Mouse (Mus musculus): ENCODE measurements around the gene Bmp3. TPM values are rescaled to one million over a fixed set of nuclear protein-coding genes. Genes with fewer than 3 reads are reported as not detected.

Gene Bmp3
- total and polyA plus RNA-seq, 2 experiments from 2014 or later = 1.7 to 4.5 TPM

DNA sequence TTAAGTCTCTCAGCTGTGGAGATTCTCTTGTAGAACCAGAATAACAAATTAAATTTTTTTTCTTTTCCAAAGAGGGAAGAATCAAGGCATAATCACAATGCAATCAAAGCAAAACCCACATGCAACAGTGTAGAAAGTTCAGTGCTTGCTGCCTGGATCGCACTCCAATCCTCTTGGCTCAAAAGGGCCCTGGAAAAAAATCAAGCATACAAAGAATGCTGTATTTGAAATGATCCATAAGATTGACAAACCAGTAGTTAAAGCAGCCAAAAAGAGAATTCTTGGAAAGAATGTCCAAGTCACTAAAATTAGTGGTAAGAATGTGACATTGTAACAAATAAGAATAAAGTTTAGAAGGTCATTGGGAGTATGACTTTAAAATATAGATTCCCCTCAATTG lies 38.9 kb upstream of the Bmp3 start:
- whole genome bisulfite sequencing = 90% methylated on average over 1 of the region's 1 CpGs
- H3K4me1 ChIP-seq (ENCODE audit: insufficient read depth, low read length) = no peaks in the 10 kb centered on the region
- no peak overlapping the region for H3K27ac ChIP-seq (ENCODE audit: low read depth, low read length)
- H3K9me3 ChIP-seq (ENCODE audit: low read length) = no peaks in the 10 kb centered on the region
- H3K4me2 ChIP-seq (ENCODE audit: low read depth, low read length, poor library complexity, severe bottlenecking) = no peak overlapping the region
- no peak for DNase-seq (ENCODE audit: low spot score)
- ATAC-seq (ENCODE audit: low FRiP score) = no peak
- TF ChIP-seq CTCF (IDR thresholded peaks at IDR 0.05) = no peak
- H3K4me3 ChIP-seq (ENCODE audit: low read depth, low read length) = no peak overlapping the region
- no peak overlapping the region for H3K9ac ChIP-seq (replicated peaks; ENCODE audit: low read length, poor library complexity, severe bottlenecking)
- no peaks in the 10 kb centered on the region for H3K27me3 ChIP-seq (ENCODE audit: insufficient read depth, low read length)
- H3K36me3 ChIP-seq (ENCODE audit: insufficient read depth, low read length) = no peaks in the 10 kb centered on the region

DNA sequence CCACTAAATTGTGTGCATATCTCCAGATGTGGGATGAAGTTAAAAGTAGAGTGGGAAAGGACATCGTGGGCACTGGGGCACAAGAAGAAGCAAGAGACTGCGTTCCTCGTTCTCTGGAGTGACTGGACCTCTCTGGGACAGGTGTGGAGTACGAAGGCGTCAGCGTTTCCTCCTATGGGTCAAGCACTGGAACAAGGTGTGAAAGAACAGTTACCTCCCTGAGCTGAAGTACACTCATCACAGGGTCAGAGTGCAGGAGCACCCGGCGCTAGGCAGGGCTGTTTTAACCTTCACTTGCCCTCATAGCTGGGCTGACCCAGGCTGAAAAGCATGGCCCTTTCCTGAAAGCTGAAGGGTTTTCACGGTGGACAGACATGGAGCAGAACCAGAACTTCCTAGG lies 20.5 kb upstream of the Bmp3 start:
- Histone ChIP-seq H3K4me3 (ENCODE audit: low read depth, low read length) (no peak overlapping the region), H3K4me1 (ENCODE audit: insufficient read depth, low read length) (no peaks in the 10 kb centered on the region), H3K9ac (replicated peaks; ENCODE audit: low read length, poor library complexity, severe bottlenecking) (no peak overlapping the region), H3K9me3 (ENCODE audit: low read length) (no peaks in the 10 kb centered on the region), H3K27me3 (ENCODE audit: insufficient read depth, low read length) (no peaks in the 10 kb centered on the region), H3K36me3 (ENCODE audit: insufficient read depth, low read length) (no peaks in the 10 kb centered on the region), H3K27ac (ENCODE audit: low read depth, low read length) (no peak overlapping the region), H3K4me2 (ENCODE audit: low read depth, low read length, poor library complexity, severe bottlenecking) (no peak overlapping the region)
- DNase-seq (ENCODE audit: low spot score) (no peak), ATAC-seq (ENCODE audit: low FRiP score) (no peak)
- TF ChIP-seq CTCF (IDR thresholded peaks at IDR 0.05) = no peak
- WGBS = 81% methylated on average over 9 of the region's 9 CpGs

DNA sequence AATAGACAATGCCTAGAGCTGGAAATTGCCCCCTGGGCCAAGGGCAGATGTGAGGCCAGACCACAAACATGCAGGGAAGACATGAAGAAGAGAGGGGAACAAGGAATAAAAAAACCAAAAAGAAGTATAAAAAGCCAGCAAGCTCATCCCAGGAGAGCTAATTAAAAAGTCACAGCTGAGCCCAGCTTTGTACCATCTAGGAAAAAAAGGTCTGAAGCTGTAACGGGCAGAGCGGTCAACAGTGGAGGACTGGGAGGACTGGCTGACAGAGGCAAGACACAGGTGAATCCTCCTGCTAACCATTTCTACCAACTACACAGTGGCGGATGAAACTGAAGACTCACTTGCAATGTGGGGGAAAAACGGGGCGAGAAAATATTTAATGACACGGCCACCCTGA lies 19.9 kb upstream of the Bmp3 start:
- WGBS = 70% methylated on average over 6 of the region's 6 CpGs
- H3K4me1 ChIP-seq (ENCODE audit: insufficient read depth, low read length) = no peaks in the 10 kb centered on the region
- H3K4me3 ChIP-seq (ENCODE audit: low read depth, low read length) = no peak overlapping the region
- no peaks in the 10 kb centered on the region for H3K9me3 ChIP-seq (ENCODE audit: low read length)
- H3K27me3 ChIP-seq (ENCODE audit: insufficient read depth, low read length) = no peaks in the 10 kb centered on the region
- TF ChIP-seq CTCF (IDR thresholded peaks at IDR 0.05) = no peak
- no peaks in the 10 kb centered on the region for H3K36me3 ChIP-seq (ENCODE audit: insufficient read depth, low read length)
- H3K27ac ChIP-seq (ENCODE audit: low read depth, low read length) = no peak overlapping the region
- no peak overlapping the region for H3K4me2 ChIP-seq (ENCODE audit: low read depth, low read length, poor library complexity, severe bottlenecking)
- no peak for ATAC-seq (ENCODE audit: low FRiP score)
- H3K9ac ChIP-seq (replicated peaks; ENCODE audit: low read length, poor library complexity, severe bottlenecking) = no peak overlapping the region
- no peak for DNase-seq (ENCODE audit: low spot score)

DNA sequence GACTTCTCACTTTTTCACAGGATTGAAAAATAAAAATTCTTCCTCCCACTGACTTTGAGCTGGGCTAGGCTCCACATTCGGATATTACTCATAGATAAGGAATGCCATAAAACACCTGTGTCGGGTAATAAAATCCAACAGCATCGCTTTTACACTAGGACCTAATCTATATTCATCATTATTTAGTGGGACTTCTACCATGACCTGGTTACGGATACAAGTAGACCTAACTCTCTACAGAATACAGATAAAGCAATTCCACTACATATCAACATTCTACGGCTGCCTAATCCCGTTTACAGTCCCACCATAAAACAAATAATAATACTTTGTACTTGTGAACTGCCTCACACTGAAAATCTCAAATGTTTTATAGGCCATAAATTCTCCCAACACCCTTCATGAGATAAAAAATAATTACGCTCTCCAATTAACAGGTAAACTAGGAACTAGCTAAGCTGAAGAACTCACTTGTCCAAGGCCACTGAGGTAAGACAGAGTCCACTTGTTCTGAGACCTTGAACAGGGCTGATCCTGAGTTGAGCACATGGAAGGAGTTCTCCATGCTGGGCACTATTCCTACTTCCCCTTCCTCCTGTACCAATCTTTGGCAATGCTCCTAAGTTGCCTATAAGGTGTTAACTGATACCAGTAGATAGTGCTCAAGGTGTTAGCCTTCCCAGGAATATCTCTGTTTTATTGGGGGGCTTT lies 11.5 kb upstream of the Bmp3 start:
- no peak for ATAC-seq (ENCODE audit: low FRiP score)
- H3K4me1 ChIP-seq (ENCODE audit: insufficient read depth, low read length) = no peaks in the 10 kb centered on the region
- WGBS = 92% methylated on average over 7 of the region's 7 CpGs

DNA sequence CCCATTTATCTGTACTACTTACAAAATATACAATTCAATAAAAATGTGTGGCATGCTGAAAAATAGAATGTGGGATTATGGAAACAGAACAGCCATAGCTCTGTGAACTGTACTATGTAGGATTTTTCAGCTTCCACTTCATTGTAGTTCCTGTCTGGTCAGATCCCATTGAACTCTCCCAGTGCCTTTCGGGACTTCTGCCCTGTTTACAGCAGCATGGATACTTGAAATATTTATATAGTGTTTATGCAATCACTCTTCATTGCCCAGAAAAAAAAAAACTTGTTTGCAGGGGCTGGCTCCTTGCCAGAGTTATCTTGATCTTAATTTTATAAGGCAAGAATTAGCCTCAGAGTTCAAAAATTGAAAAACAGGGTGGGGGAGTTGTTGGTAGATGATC lies 9.6 kb upstream of the Bmp3 start:
- no peak overlapping the region for H3K4me2 ChIP-seq (ENCODE audit: low read depth, low read length, poor library complexity, severe bottlenecking)
- no peak overlapping the region for H3K9ac ChIP-seq (replicated peaks; ENCODE audit: low read length, poor library complexity, severe bottlenecking)
- H3K4me3 ChIP-seq (ENCODE audit: low read depth, low read length) = no peak overlapping the region
- H3K4me1 ChIP-seq (ENCODE audit: insufficient read depth, low read length) = no peaks in the 10 kb centered on the region
- DNase-seq (ENCODE audit: low spot score) = no peak
- ATAC-seq (ENCODE audit: low FRiP score) = no peak
- H3K9me3 ChIP-seq (ENCODE audit: low read length) = no peaks in the 10 kb centered on the region
- no peak overlapping the region for H3K27ac ChIP-seq (ENCODE audit: low read depth, low read length)
- H3K27me3 ChIP-seq (ENCODE audit: insufficient read depth, low read length) = no peaks in the 10 kb centered on the region
- H3K36me3 ChIP-seq (ENCODE audit: insufficient read depth, low read length) = no peaks in the 10 kb centered on the region
- WGBS = 73% methylated on average over 1 of the region's 1 CpGs
- TF ChIP-seq CTCF (IDR thresholded peaks at IDR 0.05) = no peak

More for the DNA sequence above, 11.5 kb upstream of the Bmp3 start:
- Histone ChIP-seq H3K9ac (replicated peaks; ENCODE audit: low read length, poor library complexity, severe bottlenecking) (no peak overlapping the region), H3K9me3 (ENCODE audit: low read length) (no peaks in the 10 kb centered on the region), H3K36me3 (ENCODE audit: insufficient read depth, low read length) (no peaks in the 10 kb centered on the region), H3K4me3 (ENCODE audit: low read depth, low read length) (no peak overlapping the region), H3K27me3 (ENCODE audit: insufficient read depth, low read length) (no peaks in the 10 kb centered on the region), H3K27ac (ENCODE audit: low read depth, low read length) (no peak overlapping the region), H3K4me2 (ENCODE audit: low read depth, low read length, poor library complexity, severe bottlenecking) (no peak overlapping the region)
- no peak for TF ChIP-seq CTCF (IDR thresholded peaks at IDR 0.05)
- DNase-seq (ENCODE audit: low spot score) = no peak

DNA sequence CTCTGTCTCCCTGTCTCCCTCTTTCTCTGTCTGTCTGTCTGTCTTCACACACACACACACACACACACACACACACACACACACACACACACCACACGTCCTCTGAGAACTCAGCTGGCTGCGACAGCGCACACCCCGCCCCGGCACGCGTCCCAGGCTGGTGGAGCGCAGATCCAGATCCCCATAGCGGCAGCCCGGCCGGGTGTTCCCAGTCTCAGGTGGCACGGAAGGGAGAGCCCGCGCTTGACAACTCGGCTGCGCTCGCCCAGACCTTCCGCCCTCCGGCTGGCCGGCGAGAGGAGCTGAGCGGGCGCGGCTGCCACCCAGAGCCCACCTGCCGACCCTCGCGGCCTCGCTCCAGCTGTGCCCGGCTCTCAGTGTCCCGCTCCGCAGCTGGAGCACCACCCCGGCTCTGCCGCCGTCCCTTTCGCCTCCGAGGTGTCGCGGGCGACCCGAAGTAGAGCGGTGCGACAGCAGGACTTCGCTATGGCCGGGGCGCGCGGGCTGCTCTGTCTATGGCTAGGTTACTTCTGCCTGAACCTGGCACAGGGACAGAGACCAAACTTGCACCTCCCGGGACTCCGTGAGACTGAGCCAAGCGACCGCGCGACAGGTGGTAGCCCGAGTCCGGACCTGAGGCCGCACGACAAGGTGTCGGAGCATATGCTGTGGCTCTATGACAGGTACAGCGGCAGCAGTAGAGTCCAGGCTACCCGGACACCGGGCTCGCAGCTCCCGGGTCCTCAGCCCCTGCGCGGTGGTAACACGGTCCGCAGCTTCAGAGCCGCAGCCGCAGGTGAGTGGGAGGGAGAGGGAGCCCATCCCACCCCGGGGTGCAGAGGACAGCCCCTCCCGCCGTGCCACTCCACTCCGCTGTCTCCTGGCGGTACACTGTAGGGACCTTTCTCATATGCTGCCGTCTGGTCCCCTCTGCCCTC lies 681 bp downstream of the Bmp3 start:
- 0 out of 2 replicates have a peak, but pooled peaks cover 2% of the 10 kb centered on the region for H3K4me1 ChIP-seq (ENCODE audit: insufficient read depth, low read length)
- H3K9ac ChIP-seq (replicated peaks; ENCODE audit: low read length, poor library complexity, severe bottlenecking) = peak overlapping the region; percentile 59
- peaks cover 8% of the 10 kb centered on the region for H3K27me3 ChIP-seq (ENCODE audit: insufficient read depth, low read length)
- no peaks in the 10 kb centered on the region for H3K9me3 ChIP-seq (ENCODE audit: low read length)
- no peak for TF ChIP-seq CTCF (IDR thresholded peaks at IDR 0.05)
- no peak overlapping the region for H3K27ac ChIP-seq (ENCODE audit: low read depth, low read length)
- ATAC-seq (ENCODE audit: low FRiP score) (peak; percentile 74), DNase-seq (ENCODE audit: low spot score) (peak; percentile 12)
- peak overlapping the region; percentile 98 for H3K4me2 ChIP-seq (ENCODE audit: low read depth, low read length, poor library complexity, severe bottlenecking)
- under 1% methylated on average over 71 of the region's 75 CpGs for WGBS
- H3K36me3 ChIP-seq (ENCODE audit: insufficient read depth, low read length) = no peaks in the 10 kb centered on the region
- H3K4me3 ChIP-seq (ENCODE audit: low read depth, low read length) = peak overlapping the region; percentile 63

Measured in midbrain, postnatal 0 days (tissue).